Mouse (Mus musculus) 3T3-L1 (cell line): ENCODE measurements around the gene Sorl1.

Experiments
- DNase-seq: peaks from one replicate; pipeline ENCODE4 v3.0.0-alpha.2; 2015; ENCODE audit warnings: low read depth, low spot score

Gene Sorl1

DNA sequence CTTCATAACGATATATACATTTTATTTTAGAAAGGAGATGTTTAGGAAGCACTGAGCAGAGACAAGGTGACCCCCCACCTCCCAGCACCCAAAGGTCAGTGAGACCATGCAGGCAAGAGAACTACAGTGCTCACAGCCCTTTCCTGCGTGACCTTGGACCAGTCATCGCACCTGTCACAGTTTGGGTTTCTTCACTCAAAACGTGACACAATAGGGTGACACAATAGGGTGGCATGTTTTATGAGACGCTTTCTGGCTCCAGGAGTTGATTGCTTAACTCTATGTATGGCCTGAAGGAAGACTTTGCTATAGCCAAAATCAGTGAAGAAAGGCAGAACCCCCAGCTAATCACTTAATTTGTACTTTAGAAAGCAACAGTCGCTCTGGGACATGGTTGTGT is 1.7 kb downstream of the Sorl1 start:
- no peak for DNase-seq

DNA sequence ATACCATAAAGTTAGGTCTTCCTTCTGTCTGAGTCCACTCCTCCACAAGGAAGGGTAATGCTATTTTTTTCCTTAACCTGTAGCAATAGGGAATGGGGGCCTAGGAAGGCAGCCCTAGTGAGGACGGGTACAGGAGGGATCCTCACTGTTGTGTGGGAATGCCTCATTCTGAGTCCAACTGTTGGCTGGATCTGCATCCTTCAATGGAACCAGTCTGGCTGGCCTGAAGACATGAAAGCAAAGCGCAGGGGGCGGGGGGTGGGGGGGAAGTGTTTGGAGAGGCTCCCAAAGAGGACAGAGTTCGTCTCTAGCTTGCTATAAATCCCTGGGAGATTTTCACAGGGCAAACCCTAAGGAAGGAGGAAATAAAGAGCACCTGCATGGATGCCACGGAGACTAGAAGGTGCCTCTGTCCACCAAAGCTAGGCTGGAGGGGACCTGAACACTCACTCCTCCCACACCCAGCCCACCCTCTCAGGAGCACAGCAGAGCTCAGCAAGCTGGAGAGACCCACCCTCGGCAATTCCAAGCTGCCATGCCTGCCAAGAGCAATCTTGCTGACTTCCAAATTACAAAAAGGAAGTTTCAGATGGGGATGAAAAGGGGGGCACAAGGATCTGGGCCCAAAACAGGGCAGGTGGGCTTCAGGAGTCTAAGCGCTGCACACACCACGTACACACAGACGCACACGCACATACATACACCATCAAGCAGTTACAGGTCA is 2.3 kb downstream of the Sorl1 start:
- no peak for DNase-seq

DNA sequence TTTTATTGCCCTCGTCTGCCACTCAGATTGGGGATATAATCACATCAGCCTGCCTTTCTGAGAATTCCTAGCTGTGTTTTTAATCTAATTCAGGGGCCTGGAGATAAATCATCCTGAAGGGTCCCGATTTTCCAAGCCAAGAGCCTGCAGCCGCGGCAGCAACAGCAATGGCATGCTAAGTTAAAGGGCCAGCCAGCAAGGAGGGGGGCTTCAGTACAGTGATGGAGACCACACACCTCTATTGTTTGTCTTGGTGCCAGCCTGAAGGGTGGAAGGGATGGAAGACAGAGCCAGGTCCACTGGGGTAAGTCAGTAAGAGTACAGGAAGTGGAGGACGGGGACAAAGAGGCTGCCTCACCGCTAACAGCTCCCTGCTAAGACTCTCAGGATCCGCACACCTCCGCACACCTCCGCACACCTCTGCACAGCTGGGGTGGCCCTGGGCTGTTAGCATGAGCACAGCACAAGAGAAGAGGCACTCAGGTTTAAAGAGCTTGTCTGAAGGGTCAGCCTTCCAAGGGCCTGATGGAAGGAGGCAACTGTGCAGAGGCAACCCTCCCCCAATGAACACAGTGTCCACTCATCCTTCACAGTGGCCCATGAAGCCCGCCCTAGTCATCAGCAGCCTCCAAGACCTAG is 7.6 kb downstream of the Sorl1 start:
- no peak for DNase-seq

DNA sequence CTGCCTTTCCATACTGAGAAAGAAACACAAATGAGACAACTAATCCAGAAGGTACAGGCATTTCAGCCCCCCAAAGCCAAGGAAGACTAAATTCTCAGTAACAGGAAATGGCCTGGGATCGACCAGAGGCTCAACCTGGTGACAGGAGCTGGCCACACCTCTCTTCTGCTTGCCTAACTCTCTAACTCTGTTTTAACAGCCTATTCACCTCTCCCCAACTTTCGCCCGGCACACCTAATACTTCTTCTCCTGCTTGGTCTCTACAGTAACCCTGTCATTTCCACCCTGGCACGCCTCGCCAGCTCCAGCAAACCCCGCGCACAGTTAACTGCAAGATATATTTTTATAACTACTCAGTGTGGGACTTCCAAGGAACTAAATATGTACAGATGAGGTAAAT is 9.0 kb downstream of the Sorl1 start:
- no peak for DNase-seq

GRCm38 (mm10) chr9:42113316-42113715 is 10.8 kb downstream of the Sorl1 start:
- no peak for DNase-seq

GRCm38 (mm10) chr9:42112691-42113090 is 11.4 kb downstream of the Sorl1 start:
- no peak for DNase-seq

GRCm38 (mm10) chr9:42111256-42111655 is 12.8 kb downstream of the Sorl1 start:
- no peak for DNase-seq

DNA sequence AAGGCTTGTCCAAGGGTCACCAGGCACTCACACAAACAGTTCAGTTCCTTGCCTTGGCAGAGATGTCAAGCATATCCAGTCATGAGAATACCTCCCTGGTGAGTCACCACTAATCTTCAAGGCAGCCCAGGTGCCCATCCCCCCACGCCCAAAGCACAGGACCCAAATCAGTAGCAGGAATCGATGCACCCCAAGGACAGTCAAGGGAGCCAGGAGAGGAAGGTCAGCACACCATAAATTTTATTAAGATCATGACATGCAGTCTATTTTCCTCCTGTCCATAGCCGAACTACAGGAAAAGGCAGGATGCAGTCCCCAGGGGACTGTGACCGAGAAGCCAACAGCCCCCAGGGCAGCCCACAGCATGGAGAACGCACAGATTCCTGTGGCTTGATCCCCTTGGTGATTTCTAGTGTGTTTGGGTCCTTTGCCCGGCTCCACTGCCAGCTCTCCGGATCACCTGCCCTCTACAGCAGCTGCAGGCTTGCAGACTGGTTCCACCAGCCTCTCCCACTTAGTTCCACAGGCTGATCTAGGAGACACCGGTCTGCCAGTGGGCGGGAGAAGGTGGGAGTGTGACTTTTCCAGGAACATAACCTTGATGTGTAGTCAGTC is 14.2 kb downstream of the Sorl1 start:
- peak; percentile 94 for DNase-seq

DNA sequence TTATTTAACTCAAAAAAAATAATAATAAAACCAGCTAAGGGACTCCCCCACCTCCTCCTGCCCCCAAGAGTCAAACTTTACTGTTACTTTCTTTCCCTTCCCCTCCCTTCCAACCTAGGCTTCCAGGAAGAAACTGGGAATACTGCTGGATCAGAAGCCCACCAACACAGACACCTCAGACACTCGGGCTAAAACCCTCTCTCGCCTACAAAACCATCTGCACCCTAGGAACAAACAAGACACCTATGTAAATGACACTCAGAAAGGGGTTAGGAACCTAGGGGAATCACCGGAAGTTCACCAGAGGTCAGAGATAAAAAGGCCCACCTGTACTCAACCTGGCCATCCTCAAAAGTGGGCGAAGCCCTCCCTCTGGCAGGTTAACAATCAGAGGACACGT is 15.0 kb downstream of the Sorl1 start:
- no peak for DNase-seq

- DNase-seq, result peak; percentile 87
Observed at GRCm38 (mm10) chr9:42108369-42108951, 15.6 kb downstream of the Sorl1 start.

DNA sequence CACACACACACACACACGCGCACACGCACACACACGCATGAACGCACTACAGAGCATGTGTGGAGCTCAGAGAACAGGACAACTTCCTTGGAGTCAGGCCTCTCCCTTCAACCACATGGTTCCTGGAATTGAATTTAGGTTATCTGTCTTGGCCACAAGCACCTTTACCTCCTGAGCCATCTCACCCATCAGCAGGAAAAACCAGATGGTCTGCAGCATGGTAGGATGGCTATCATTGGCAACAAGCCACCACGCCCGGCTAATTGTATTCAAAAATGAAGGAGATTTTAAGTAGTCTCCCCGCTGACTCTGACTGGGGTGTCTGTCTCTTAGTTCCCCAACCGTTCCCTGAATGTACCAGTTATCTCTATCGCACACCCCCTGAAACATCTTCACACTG is 17.0 kb downstream of the Sorl1 start:
- no peak for DNase-seq

- no peak for DNase-seq
Observed at GRCm38 (mm10) chr9:42106305-42106704, 17.8 kb downstream of the Sorl1 start.

DNA sequence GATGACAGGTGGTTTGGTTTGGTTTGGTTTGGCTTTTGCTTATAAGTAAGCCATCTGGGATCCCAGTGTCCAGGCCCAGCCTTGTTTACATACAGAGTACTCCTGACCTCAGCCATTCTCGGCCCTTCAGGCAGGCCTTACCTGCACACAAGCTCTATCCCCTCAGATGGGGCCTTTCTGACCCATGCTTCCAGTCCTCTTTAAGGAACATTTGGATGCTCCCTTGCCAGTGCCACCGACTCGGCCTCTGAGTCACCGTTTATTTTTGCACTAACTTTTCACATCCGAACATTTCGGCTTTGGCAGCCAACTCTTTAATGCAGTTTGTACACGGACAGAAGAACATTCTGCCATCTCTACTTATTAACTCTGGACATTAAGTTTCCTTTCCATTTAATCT is 20.6 kb downstream of the Sorl1 start:
- no peak for DNase-seq

GRCm38 (mm10) chr9:42102013-42102412 is 22.1 kb downstream of the Sorl1 start:
- no peak for DNase-seq

- DNase-seq, result no peak
Observed at GRCm38 (mm10) chr9:42101266-42101665, 22.8 kb downstream of the Sorl1 start.

DNA sequence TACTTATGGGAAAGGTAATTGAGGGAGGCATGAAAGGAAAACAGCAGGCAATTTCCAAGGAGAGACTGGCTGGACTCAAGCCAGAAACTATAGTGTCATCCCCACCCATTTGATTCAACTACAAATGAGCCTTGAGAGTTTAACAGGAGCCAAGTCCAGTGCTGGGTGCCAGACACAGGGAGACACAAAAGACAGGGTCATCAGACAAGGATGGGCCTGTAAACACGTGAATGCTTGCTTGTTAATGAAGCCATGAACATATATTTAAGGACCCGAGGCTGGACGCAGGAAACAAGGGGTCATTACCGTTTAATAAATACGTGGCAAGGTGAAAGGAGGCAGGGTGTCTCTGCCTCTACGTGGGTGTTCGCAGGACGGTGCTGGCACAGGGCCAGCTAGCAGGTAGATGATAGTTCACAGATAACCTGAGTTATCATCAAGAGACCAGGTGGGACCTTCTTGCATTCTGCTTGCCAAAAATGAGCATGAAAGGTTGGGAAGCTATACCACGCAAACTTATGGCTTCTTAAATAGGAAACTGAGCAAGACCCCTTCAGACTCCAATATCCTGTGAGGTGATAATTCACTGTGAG is 23.4 kb downstream of the Sorl1 start:
- no peak for DNase-seq

DNA sequence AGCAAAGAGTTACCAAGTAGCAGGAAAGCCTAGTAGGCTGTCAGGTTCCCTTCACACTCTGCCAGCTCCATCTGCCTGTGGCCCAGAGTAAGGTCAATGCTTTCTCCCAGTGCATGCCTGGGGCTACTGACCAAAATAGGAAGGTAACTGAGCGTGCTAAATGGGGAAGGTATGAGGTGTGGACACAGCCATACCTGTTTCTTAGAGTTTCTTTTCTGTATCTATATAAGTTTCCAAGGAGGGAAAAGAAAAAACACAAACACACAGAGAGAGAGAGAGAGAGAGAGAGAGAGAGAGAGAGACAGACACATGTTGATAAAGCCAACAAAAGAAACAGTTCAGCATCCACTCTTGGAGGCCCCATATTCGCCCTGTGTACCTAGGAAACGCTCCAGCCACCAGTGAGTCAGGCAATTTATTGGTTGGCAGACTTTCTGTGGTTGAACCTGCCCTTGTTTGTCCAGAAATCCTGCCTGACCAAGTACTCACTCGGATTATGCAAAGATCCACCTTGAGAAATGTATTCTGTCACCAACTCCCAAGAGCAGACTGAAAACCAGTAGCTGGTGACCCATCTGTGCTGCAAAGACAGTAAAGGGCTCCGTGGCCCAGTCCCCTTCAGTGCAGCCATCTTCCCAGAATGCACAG is 25.5 kb downstream of the Sorl1 start:
- DNase-seq, result peak; percentile 43

- DNase-seq, result peak; percentile 20
Observed at GRCm38 (mm10) chr9:42097731-42098473, 26.2 kb downstream of the Sorl1 start.

- DNase-seq, result no peak
Observed at GRCm38 (mm10) chr9:42097006-42097730, 26.9 kb downstream of the Sorl1 start.

DNA sequence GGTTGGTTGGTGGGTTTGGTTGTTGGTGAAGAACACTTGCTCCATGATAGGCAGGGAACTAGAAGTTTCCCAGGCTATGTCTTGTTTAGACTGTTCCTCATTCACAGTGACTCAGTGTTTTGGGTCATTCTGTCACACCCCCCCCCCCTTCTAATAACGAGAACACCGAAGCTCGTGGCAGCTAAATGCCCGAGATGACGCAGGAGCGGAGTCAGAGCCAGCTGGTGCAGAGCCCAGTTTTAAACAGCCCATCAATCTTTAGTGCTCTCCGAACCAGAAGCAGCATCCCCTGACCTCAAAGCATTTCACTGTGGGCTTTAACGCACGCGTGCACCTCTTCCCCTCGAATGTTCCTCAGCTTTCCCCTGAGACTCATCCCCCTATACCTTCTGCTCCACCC is 29.3 kb downstream of the Sorl1 start:
- peak; percentile 91 for DNase-seq
